Mouse (Mus musculus) frontal cortex, adult (tissue): ENCODE measurements around the gene Lrif1.
A peak's percentile ranks its signal among the peaks of the same experiment; 100 is the strongest.
"Not testable (repeated sequence)": the region's sequence is repeated elsewhere in the genome, so short reads cannot be mapped to it uniquely, and the experiment has no call there.

Experiments
- ATAC-seq: cut with Nextera tagmentation; 2 replicates; pipeline ENCODE4 v1.9.2; 2017; ENCODE audit warnings: mild to moderate bottlenecking, moderate library complexity, mixed read lengths; ENCODE audit not compliant: low TSS enrichment

Lrif1 gene

GRCm38 (mm10) chr3:106684830-106685229 is at the start of gene Lrif1:
Gene Lrif1 (plus strand): TSS chr3:106684987.
- peak; percentile 100 for ATAC-seq

- ATAC-seq = not testable (repeated sequence)
Observed at GRCm38 (mm10) chr3:106672811-106673210, 12.0 kb upstream of the Lrif1 start.

DNA sequence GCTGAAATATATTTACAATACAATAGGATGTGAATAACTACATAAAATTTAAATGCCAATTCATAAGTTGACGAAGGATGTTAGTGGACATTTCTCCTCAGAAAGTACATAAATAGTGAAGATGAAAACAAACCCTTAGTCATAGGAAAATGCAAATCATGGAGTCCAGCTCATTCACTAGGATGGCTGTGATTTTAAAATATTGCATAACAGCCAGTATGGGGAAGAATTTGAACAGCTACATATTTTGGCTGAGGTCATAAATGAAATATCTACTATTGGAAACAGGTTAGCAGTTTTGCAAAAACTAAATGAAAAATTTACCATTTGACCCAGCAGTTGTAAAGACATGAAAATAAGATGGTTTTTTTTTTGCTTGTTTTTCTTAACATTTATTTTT is 594 bp downstream of the Lrif1 start:
- ATAC-seq = peak; percentile 63

DNA sequence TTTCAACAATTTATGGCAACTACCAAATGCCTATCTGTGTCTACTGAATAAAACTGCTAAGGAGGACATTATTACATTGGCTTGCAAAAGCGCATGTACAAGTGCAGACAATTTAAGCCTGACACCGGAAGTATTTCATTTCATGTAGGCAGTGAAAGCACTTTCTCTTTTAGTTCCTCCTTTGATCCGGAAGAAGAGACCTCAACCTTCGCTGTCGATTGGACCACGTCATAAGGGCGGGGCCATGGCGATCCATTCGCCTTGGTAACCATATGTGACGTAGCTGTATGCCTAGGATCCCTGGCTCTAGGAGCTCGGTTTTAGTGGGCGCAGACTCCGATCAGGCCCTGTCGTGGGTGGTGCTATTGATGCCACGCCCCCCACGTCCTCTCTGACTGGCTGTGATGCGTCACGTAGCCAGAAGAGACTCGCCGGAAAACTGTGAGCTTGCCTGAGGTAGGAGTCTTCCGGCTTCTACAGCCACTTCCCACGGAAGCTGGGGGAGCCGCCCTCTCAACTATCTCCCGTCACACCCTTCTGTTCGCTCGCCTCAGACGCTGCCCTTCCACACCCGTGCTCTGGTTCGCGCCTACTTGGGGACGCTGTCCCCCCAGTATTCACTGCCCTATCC is 36.7 kb downstream of the Lrif1 start:
- peak; percentile 98 for ATAC-seq

- peak; percentile 91 for ATAC-seq
Observed at GRCm38 (mm10) chr3:106722028-106722945, 37.5 kb downstream of the Lrif1 start.

GRCm38 (mm10) chr3:106755898-106756297 is 71.1 kb downstream of the Lrif1 start:
- ATAC-seq = no peak

DNA sequence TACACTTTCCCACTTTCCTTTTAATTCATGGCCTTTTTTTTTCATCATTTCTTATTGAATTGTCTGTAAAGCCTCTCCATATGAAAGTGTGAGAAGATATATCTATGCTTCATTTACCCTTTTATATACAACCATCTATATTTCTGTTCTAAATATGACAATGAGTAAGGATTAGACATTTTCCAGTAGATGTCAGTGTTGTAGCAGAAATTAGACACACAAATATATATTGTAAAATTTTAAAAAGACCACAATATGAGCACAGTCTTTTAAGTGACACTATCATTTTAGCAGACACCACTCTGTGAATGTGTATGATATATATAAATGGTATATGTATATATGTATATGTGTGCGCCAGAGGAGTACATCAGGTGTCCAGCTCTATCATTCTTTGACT is 87.0 kb downstream of the Lrif1 start:
- no peak for ATAC-seq

DNA sequence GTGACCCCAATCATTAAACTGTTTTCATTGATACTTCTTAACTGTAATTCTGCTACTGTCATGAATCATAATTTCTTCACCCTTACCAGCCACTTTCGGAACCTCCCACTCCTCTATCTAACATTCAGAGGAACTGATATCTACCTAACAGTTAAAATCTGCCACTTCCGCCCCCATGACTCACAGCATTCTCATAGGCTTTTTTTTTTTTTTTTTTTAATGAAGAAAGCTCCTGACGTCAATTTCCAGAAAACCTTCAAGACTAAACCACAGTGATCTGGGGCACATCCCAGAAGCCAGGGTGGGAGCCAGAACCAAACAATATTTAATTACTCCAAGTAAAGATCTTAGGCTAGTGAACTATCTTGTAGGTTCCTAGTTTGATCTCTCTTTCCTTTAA is 100.3 kb downstream of the Lrif1 start:
- ATAC-seq = no peak
